Mouse (Mus musculus) intestine, postnatal 0 days (tissue): ENCODE measurements around the gene Card10. TPM values are rescaled to one million over a fixed set of nuclear protein-coding genes. Genes with fewer than 3 reads are reported as not detected.

Experiments
- ATAC-seq: fragments of 200-750 bp; cut with Nextera tagmentation; 2 replicates; pipeline ENCODE4 v1.8.0; 2017; ENCODE audit warnings: mild to moderate bottlenecking, moderate TSS enrichment, moderate library complexity
- H3K27ac ChIP-seq: fragments of 300-500 bp; sonication (generic); 2 replicates; pipeline ENCODE4 v1.5.1; 2014; ENCODE audit warnings: mild to moderate bottlenecking, low read depth, low read length, moderate library complexity
- H3K27me3 ChIP-seq: fragments of 300-500 bp; sonication (generic); replicated peaks from 2 replicates; pipeline ENCODE4 v1.6.1; 2014; ENCODE audit warnings: low read length, mixed read lengths; ENCODE audit not compliant: control insufficient read depth, insufficient read depth
- H3K36me3 ChIP-seq: fragments of 300-500 bp; sonication (generic); 2 replicates; pipeline ENCODE4 v1.6.1; 2014; ENCODE audit warnings: mild to moderate bottlenecking, moderate library complexity; ENCODE audit not compliant: control insufficient read depth, insufficient read depth
- H3K4me1 ChIP-seq: fragments of 300-500 bp; sonication (generic); replicated peaks from 2 replicates; pipeline ENCODE4 v1.6.1; 2014; ENCODE audit warnings: antibody characterized with exemption, low read length, mixed read lengths; ENCODE audit not compliant: control insufficient read depth, insufficient read depth
- H3K4me2 ChIP-seq: fragments of 300-500 bp; sonication (generic); replicated peaks from 2 replicates; pipeline ENCODE4 v1.6.1; 2014; ENCODE audit warnings: low read depth, mild to moderate bottlenecking, moderate library complexity
- H3K4me3 ChIP-seq: fragments of 300-500 bp; sonication (generic); 2 replicates; pipeline ENCODE4 v1.5.1; 2014; ENCODE audit warnings: low read depth, low read length
- H3K9ac ChIP-seq: fragments of 300-500 bp; sonication (generic); 2 replicates; pipeline ENCODE4 v1.6.1; 2014; ENCODE audit warnings: mild to moderate bottlenecking, low read depth, low read length
- H3K9me3 ChIP-seq: fragments of 300-500 bp; sonication (generic); 2 replicates; pipeline ENCODE4 v1.6.1; 2016; ENCODE audit warnings: mixed run types; ENCODE audit not compliant: control insufficient read depth
- CTCF ChIP-seq: sonication (generic); IDR thresholded peaks from 2 replicates; pipeline ENCODE4 v1.5.1; 2016; ENCODE audit warnings: low read depth, mild to moderate bottlenecking, control low read depth, antibody characterized with exemption, moderate library complexity
- WGBS: fragments of 180-500 bp; shearing (Covaris S2); extraction: QIAGEN DNeasy Blood & Tissue Kit; methylation state at CpG from one replicate; pipeline ENCODE4 v1.1.7; 2014; 5-methylcytosine and 5-hydroxymethylcytosine counted together
- polyA plus RNA-seq: library from polyadenylated mRNA; unstranded; fragments of >200 nt; fragmentation: Nextera tagmentation; extraction: Ambion mirVana; gene quantifications from 2 replicates; pipeline ENCODE4 v1.2.1, GENCODE M21; 2015

Card10 gene
- polyA plus RNA-seq, 1 experiment from 2014 or later, result 3.2 TPM

- no peak for TF ChIP-seq CTCF
- Histone ChIP-seq H3K27me3 (no peaks in the 10 kb centered on the region), H3K27ac (no peak overlapping the region), H3K9ac (no peak overlapping the region), H3K4me2 (no peak overlapping the region), H3K9me3 (no peaks in the 10 kb centered on the region), H3K4me3 (no peak overlapping the region), H3K4me1 (no peaks in the 10 kb centered on the region), H3K36me3 (no peaks in the 10 kb centered on the region)
- WGBS, result 86% methylated on average over 13 of the region's 13 CpGs
- no peak for ATAC-seq
These were observed 41.7 kb downstream of the Card10 start for GRCm38 (mm10) chr15:78761112-78761511.

- no peaks in the 10 kb centered on the region for H3K4me1 ChIP-seq
- no peaks in the 10 kb centered on the region for H3K9me3 ChIP-seq
- H3K36me3 ChIP-seq, result no peaks in the 10 kb centered on the region
- ATAC-seq, result no peak
- WGBS, result 82% methylated on average over 6 of the region's 6 CpGs
- no peak overlapping the region for H3K9ac ChIP-seq
- H3K27ac ChIP-seq, result no peak overlapping the region
- no peaks in the 10 kb centered on the region for H3K27me3 ChIP-seq
- H3K4me3 ChIP-seq, result no peak overlapping the region
- no peak for TF ChIP-seq CTCF
- no peak overlapping the region for H3K4me2 ChIP-seq
These were observed 44.7 kb downstream of the Card10 start for GRCm38 (mm10) chr15:78758132-78758531.

GRCm38 (mm10) chr15:78755966-78756725 is 46.7 kb downstream of the Card10 start:
- no peaks in the 10 kb centered on the region for H3K9me3 ChIP-seq
- H3K27ac ChIP-seq, result no peak overlapping the region
- no peaks in the 10 kb centered on the region for H3K27me3 ChIP-seq
- H3K4me3 ChIP-seq, result no peak overlapping the region
- no peaks in the 10 kb centered on the region for H3K4me1 ChIP-seq
- H3K9ac ChIP-seq, result no peak overlapping the region
- TF ChIP-seq CTCF, result no peak
- no peak overlapping the region for H3K4me2 ChIP-seq
- WGBS, result 69% methylated on average over 12 of the region's 12 CpGs
- H3K36me3 ChIP-seq, result no peaks in the 10 kb centered on the region
- ATAC-seq, result no peak

GRCm38 (mm10) chr15:78755226-78755625 is 47.6 kb downstream of the Card10 start:
- TF ChIP-seq CTCF, result no peak

GRCm38 (mm10) chr15:78754144-78754543 is 48.7 kb downstream of the Card10 start:
- no peak for TF ChIP-seq CTCF
- no peak overlapping the region for H3K4me3 ChIP-seq
- H3K9ac ChIP-seq, result no peak overlapping the region
- no peaks in the 10 kb centered on the region for H3K9me3 ChIP-seq
- H3K36me3 ChIP-seq, result no peaks in the 10 kb centered on the region
- 73% methylated on average over 5 of the region's 5 CpGs for WGBS
- no peak for ATAC-seq
- no peaks in the 10 kb centered on the region for H3K4me1 ChIP-seq
- no peaks in the 10 kb centered on the region for H3K27me3 ChIP-seq
- H3K4me2 ChIP-seq, result no peak overlapping the region
- H3K27ac ChIP-seq, result no peak overlapping the region

More at GRCm38 (mm10) chr15:78755226-78755625, 47.6 kb downstream of the Card10 start:
- Histone ChIP-seq H3K27ac (no peak overlapping the region), H3K36me3 (no peaks in the 10 kb centered on the region), H3K4me1 (no peaks in the 10 kb centered on the region), H3K4me3 (no peak overlapping the region), H3K27me3 (no peaks in the 10 kb centered on the region), H3K9ac (no peak overlapping the region), H3K4me2 (no peak overlapping the region), H3K9me3 (no peaks in the 10 kb centered on the region)
- no peak for ATAC-seq
- 50% methylated on average over 3 of the region's 3 CpGs for WGBS

- H3K9ac ChIP-seq, result no peak overlapping the region
- ATAC-seq, result no peak
- H3K27ac ChIP-seq, result no peak overlapping the region
- TF ChIP-seq CTCF, result no peak
- H3K27me3 ChIP-seq, result no peaks in the 10 kb centered on the region
- no peak overlapping the region for H3K4me2 ChIP-seq
- no peaks in the 10 kb centered on the region for H3K9me3 ChIP-seq
- no peaks in the 10 kb centered on the region for H3K4me1 ChIP-seq
- no peak overlapping the region for H3K4me3 ChIP-seq
- H3K36me3 ChIP-seq, result no peaks in the 10 kb centered on the region
These were observed 49.9 kb downstream of the Card10 start for GRCm38 (mm10) chr15:78752991-78753390.
